Mouse (Mus musculus): Measurements from ENCODE around the gene Cela2a.

DNA sequence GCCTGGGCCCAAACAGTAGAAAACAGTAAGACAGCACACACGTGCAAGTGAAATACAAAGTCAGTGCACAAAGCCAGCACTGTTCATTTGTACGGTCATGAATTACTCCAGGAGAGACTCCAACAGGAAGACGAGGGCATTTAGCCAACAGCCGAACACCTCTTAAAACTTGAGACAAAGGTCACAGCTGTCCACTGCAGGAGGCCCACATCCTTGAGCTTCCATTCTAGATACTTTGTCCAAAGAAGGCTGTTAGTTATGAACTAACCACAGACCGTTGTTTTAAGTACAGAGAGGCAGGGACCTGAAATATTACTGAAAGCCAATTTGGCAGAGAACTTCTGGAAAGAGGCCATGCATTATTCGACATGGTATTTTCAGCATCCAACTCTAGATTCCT is 38.9 kb downstream of the Cela2a start:
- TF ChIP-seq CTCF (IDR thresholded peaks at IDR 0.05; ENCODE audit: insufficient read depth, low read depth, low read length) (no peak), POLR2A (IDR thresholded peaks at IDR 0.05; ENCODE audit: insufficient read depth, low read depth, low read length) (no peak)

All from olfactory bulb, adult 2 months (tissue).